Mouse (Mus musculus) adrenal gland, postnatal 14 days (tissue): Measurements from ENCODE around the gene Gm572. TPM values are rescaled to one million over a fixed set of nuclear protein-coding genes. Genes with fewer than 3 reads are reported as not detected.

ENCODE experiments used
- DNase-seq: peaks from one replicate; pipeline ENCODE4 v3.0.0; 2021; ENCODE audit warnings: mixed read lengths
- total RNA-seq: library from RNA; stranded (reverse); gene quantifications from 2 replicates; pipeline ENCODE4 v1.2.3, GENCODE M21; 2021

Gm572 gene
- total RNA-seq, 1 experiment from 2014 or later = not detected

DNA sequence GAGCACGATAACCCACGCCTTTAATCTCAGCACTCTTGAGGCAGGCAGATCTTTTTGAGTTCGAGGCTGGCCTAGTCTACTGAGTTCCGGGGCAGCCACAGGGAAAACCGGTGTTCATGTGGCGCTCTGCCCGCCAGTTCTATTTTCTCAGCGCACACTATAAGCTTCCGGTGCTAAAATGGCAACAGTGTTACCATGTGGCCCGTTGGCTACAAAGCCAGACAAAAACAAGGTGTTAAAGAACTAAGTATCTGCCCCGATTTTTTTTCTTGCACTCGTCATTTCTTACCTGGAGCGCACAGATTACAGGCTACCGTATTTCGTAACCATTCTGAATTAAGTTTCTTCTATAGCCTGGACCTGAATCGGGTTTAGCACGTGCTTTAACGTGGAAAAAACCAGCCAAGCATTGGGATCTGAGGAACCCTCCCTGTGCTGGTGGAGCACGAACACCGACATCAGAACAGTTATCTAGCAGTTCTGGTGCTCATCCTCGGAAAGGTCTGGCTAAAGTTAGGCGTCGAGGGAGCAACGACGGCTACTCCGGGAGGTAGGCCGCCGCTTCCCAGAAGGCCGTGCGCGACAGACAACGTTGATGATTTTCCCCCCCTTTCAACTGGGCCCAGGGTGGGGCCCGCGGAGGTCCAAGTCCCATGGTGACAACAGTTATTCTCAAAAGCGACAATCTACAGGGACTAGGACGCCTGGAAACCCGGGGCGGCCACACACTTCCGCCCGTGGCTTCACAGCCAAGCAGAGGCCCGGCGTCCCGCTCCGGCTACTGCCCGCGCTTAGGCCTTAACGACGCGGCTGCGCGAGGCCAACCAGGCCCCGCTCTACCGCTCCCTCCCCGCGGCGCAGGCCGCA, 17.1 kb upstream of the Gm572 start:
- DNase-seq = peak; percentile 74

- peak; percentile 99 for DNase-seq
Measured at GRCm38 (mm10) chr4:148626623-148627185, 16.4 kb upstream of the Gm572 start, which contains the start of gene Tardbp. TSS of gene Tardbp (minus strand) at chr4:148627019.

- DNase-seq = no peak
Measured at GRCm38 (mm10) chr4:148627246-148627645, 15.9 kb upstream of the Gm572 start.

- no peak for DNase-seq
Measured at GRCm38 (mm10) chr4:148632013-148632692, 11.0 kb upstream of the Gm572 start.

DNA sequence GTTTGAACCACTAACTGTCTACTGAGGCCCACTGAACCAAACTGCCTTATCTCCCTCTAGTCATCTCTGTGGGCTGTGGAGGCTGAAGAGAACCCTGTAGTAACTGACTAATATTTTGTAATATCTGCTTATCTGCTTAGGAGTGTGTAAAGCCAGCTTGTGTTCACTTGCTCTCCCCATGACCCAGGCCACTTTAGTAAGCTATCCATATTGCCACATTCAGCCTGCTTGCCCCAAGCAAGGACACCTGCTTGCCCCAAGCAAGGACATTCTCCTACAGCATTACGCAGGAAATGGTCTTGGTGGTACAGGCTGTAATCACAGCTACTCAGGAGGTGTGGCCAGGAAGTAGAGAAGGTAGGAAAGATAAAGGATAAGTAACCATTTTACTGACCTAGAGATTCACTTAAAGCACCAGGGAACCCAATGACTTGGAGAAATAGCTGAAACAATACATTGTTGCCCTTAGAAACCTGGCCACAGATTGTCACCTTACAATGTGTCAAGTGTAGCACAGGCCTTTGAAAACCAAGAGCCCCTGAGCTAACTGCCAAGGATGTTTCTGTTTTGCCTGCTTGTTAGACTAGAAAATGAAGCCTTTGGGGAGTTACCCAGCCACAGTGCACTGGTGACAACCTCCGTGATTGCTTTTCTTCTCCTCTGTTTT, 9.6 kb upstream of the Gm572 start:
- peak; percentile 40 for DNase-seq

- DNase-seq = no peak
Measured at GRCm38 (mm10) chr4:148635309-148635708, 7.8 kb upstream of the Gm572 start.

- DNase-seq = no peak
Measured at GRCm38 (mm10) chr4:148638302-148638701, 4.8 kb upstream of the Gm572 start.

DNA sequence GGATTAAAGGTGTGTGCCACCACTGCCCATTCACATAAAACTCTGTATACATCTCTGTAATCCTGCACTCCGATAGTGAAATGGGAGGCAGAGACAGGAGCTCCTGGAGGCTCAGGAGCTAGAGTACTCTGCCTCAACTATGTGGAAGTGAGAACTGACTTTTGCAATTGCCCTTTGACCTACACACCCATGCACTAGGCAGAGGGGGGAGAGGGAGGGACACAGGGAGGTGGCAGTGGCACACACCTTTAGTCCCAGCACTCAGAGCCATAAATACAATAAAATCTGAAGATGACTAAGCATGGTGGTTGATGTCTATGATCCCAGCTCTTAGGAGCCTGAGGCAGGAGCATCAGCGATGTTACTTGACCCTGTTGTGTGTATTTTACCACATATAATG, 3.7 kb upstream of the Gm572 start:
- no peak for DNase-seq

DNA sequence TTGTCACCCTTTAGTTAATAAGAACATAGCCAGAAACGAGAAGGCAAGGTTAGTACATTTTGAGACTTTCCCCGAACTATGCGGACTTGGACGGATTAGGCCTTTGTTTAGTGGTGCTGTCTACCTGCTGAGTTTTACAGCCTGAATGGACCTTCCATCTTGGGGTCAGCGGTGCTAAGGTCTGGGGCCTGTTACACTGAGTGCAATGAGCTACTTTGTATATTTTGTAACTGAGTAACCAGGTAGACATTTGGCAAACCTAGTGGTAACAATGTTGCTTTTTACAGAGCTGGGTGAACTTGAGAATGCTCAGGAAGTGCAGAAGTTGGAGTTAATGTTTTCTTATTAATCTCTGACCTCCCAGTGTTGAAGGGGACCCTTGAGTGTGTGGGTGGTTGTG, 2.0 kb upstream of the Gm572 start:
- DNase-seq = no peak

DNA sequence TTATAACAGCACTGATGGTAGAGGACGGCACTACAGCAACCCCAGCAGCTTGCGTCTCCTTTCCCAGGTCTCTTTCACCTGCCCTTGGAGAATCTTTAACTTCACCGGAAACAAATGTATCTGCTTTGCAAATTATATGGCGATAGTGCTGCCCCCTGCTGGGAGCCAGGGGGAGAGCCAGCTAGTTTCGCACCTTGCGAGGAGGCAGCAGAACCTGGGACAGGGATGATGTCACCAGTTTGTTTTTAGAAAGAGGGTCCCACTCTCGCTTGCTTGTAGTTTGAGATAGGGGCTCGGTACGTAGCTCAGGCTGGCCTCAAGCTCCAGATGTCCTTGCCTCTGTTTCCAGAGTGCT, 1.0 kb downstream of the Gm572 start:
- peak; percentile 84 for DNase-seq

GRCm38 (mm10) chr4:148644926-148645325, 1.8 kb downstream of the Gm572 start:
- no peak for DNase-seq

- peak; percentile 77 for DNase-seq
Measured at GRCm38 (mm10) chr4:148646616-148647015, 3.5 kb downstream of the Gm572 start.

GRCm38 (mm10) chr4:148649309-148649708, 6.2 kb downstream of the Gm572 start:
- no peak for DNase-seq

DNA sequence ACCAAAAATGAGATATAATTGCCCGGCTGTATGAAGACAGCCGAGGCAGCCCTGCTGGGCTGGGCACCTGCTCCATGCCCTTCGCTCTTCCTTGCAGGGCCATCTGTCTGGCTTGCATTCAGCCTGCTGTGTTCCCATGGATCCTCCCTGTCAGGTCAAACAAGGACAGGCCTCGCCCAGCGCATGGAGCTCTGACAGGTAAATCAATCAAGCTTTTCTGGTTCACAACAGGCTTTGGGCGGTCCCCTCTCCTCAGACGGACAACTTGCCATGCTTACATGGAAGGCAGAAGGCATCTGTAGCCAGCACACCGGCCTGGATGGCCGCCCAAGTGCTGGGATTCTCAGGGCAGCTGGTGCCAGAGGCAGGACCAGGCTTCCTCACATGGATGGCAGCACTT, 7.9 kb downstream of the Gm572 start:
- DNase-seq = peak; percentile 68

GRCm38 (mm10) chr4:148654701-148655398, 11.7 kb downstream of the Gm572 start:
- DNase-seq = peak; percentile 76

DNA sequence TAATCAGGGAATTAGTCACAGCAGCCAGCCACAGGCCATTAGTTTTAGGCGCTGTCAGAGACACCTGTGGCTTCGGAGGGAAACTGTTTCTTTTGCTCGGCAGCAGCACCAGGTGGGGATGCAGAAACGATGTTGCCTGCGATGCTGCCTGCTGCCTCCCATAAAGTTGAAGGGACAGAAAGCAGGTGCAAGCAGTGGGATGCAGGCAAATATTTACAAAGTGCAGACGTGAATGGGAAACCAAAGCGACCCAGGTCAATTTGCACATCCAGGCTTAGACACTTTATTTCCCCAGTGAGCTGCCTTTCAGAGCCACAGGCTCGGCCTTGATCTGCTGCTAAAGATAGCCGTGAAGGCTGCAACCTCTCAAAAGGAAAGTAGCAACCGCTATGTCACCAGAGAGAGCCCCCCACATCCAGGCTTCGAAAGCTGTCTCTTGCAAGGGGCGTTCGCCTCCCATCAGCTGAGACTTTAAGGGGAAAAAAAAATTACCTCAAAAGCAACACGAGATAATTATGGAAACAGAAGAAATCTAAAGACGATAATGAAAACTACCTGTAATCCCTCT, 13.7 kb downstream of the Gm572 start:
- DNase-seq = peak; percentile 18

DNA sequence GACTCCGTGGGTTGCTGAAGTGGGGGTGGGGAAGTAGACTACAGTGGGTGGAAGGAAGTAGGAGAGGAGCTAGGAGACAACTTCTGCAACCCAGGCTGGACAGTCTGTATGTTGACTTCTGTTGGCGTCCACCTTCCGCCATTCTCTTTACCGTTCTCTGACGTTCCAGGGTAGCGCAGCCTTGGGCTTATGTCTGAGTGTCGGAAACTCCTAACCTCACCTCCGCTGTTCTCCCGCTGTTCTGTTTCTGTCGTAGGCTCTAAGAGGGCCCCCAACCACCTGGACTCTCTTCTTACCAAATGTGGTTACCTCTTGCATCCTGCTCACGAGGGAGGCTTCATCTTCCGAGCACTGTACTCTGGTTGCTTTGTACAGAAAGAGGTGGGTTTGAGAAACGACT, 14.7 kb downstream of the Gm572 start:
- no peak for DNase-seq

DNA sequence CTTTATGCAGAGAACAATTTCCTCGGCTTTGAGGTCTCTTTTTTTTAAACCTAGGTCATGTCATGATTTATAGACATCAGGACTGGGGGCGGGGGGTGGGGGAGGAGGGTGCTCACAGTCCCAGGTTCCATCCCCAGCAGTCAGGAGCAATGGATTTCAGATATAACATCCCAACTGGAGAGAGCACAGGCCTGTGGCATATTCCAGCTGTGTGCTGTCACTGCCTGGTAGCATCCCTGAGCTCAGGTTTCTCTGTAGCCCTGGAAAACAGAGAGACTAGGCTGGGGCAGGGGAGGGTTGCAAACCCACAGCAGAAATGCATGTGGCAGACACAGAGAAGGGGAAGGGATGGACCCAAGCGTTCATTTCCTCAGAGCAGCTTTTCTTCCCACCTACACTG, 17.1 kb downstream of the Gm572 start:
- no peak for DNase-seq

DNA sequence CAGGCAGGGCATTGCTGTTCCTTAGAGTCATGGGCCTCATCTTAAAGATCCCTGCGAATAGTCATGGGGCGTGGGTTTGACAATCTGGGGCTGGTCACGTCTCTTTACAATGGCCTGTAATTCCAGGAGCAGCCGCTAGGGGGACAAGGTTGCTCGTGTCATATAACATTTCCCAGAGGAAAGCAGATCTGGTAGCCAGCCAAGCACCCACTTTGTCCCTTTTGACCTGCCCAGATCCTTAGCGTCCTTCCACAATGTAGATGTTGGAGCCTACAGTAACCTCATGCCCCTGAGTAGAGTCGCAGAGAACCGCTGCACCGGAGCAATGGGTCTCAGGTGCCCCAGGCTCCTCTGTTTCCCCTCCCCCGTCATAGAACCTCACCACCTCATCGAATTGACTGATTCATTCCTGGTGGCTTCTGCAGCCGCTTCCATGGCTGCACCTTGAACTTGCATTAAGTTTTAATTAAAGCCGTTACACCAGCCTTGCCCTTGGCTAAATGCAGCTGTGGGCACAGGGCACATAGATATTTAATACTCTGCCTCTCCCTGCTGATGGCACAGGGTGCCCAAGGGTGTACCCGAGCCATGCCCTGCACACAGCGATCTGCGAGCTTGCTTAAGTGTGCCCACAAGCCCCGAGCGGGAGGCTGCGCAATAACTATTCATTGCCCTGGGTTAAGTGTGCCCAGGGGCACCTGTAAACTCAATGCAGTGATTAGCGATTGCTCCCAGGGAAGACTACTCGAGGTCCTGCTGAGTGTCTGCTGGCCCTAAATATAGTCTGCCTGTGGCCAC, 19.2 kb downstream of the Gm572 start:
- DNase-seq = peak; percentile 88

DNA sequence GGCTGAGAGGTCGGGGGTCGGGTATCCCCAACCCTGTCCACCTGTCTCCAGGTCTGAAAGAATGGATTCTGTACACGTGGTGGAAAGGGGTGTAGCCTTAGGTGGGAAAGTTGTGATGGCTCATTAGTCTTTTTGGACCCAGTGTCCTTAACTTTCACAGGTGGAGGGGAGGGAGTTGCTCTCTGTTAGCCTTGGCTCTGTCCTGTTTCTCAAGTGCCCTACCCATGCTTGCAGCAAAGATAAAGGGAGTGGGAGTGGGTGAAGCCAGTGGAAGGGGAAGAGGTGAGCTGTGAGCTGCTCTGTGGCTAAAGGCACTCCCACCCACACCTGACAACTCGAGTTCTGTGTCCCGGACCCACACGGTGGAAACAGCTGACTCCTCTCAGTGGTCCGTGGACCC, 20.2 kb downstream of the Gm572 start:
- no peak for DNase-seq

GRCm38 (mm10) chr4:148664021-148664420, 20.9 kb downstream of the Gm572 start:
- DNase-seq = no peak
